Mouse (Mus musculus) testis, adult 2 months (tissue): ENCODE data around the gene Col23a1. TPM values are rescaled to one million over a fixed set of nuclear protein-coding genes. Genes with fewer than 3 reads are reported as not detected.

Source experiments
- H3K27ac ChIP-seq: fragments of 200-500 bp; 2 replicates; pipeline ENCODE4 v1.5.1; 2012; ENCODE audit warnings: low read depth, low read length; ENCODE audit not compliant: control insufficient read depth, insufficient read depth
- H3K27me3 ChIP-seq: fragments of 200-500 bp; 2 replicates; pipeline ENCODE4 v1.6.1; 2012; ENCODE audit warnings: mild to moderate bottlenecking, low read length, moderate library complexity; ENCODE audit not compliant: control insufficient read depth, insufficient read depth
- H3K36me3 ChIP-seq: fragments of 200-500 bp; 2 replicates; pipeline ENCODE4 v1.6.1; 2012; ENCODE audit warnings: mild to moderate bottlenecking, low read length; ENCODE audit not compliant: control insufficient read depth, insufficient read depth
- H3K4me1 ChIP-seq: fragments of 200-500 bp; 2 replicates; pipeline ENCODE4 v1.6.1; 2012; ENCODE audit warnings: low read length; ENCODE audit not compliant: control insufficient read depth, insufficient read depth
- H3K4me3 ChIP-seq: fragments of 200-500 bp; 2 replicates; pipeline ENCODE4 v1.5.1; 2012; ENCODE audit warnings: low read depth, mild to moderate bottlenecking, low read length, moderate library complexity, mixed read lengths; ENCODE audit not compliant: control insufficient read depth
- CTCF ChIP-seq: fragments of 200-500 bp; IDR thresholded peaks from 2 replicates; pipeline ENCODE4 v1.5.1; 2012; ENCODE audit warnings: low read depth, mild to moderate bottlenecking, inconsistent platforms, low read length, moderate library complexity; ENCODE audit not compliant: control insufficient read depth, insufficient read depth, insufficient replicate concordance
- POLR2A ChIP-seq: fragments of 200-500 bp; IDR thresholded peaks from 2 replicates; pipeline ENCODE4 v1.6.1; 2012; ENCODE audit warnings: low read depth, mild to moderate bottlenecking, inconsistent platforms, low read length, moderate library complexity; ENCODE audit not compliant: control insufficient read depth
- polyA plus RNA-seq: library from polyadenylated mRNA; depleted of rRNA; stranded (reverse); fragments of >200 nt; gene quantifications from 2 replicates; pipeline ENCODE4 v1.2.3, GENCODE M21; 2012

Col23a1 gene
- polyA plus RNA-seq, 1 experiment: 1.3 TPM

GRCm38 (mm10) chr11:51264352-51264751, 25.4 kb upstream of the Col23a1 start:
- Histone ChIP-seq H3K27me3 (no peaks in the 10 kb centered on the region), H3K27ac (peak overlapping the region; percentile 73), H3K36me3 (peaks cover 1% of the 10 kb centered on the region; the same call in 1 of the 2 replicates), H3K4me1 (peaks cover 4% of the 10 kb centered on the region), H3K4me3 (peak overlapping the region; percentile 91)
- TF ChIP-seq CTCF: no peak
- TF ChIP-seq POLR2A: no peak

GRCm38 (mm10) chr11:51265326-51265725, 24.4 kb upstream of the Col23a1 start:
- peak overlapping the region; percentile 68; the same call in 1 of the 2 replicates for H3K4me3 ChIP-seq
- H3K36me3 ChIP-seq: peaks cover 1% of the 10 kb centered on the region; the same call in 1 of the 2 replicates
- H3K27me3 ChIP-seq: no peaks in the 10 kb centered on the region
- peaks cover 4% of the 10 kb centered on the region for H3K4me1 ChIP-seq
- no peak for TF ChIP-seq POLR2A
- peak; percentile 11; the same call in 1 of the 2 replicates for TF ChIP-seq CTCF
- H3K27ac ChIP-seq: no peak overlapping the region

GRCm38 (mm10) chr11:51274418-51274817, 15.3 kb upstream of the Col23a1 start:
- TF ChIP-seq CTCF (no peak), POLR2A (no peak)
- Histone ChIP-seq H3K27me3 (no peaks in the 10 kb centered on the region), H3K27ac (no peak overlapping the region), H3K4me3 (no peak overlapping the region), H3K36me3 (no peaks in the 10 kb centered on the region; the same call in 1 of the 2 replicates), H3K4me1 (no peaks in the 10 kb centered on the region)

- Histone ChIP-seq H3K27me3 (no peaks in the 10 kb centered on the region), H3K36me3 (no peaks in the 10 kb centered on the region), H3K4me1 (peaks cover 8% of the 10 kb centered on the region), H3K4me3 (peak overlapping the region; percentile 85), H3K27ac (no peak overlapping the region)
- TF ChIP-seq CTCF (no peak), POLR2A (no peak)
Measured at GRCm38 (mm10) chr11:51290066-51290955, 591 bp downstream of the Col23a1 start.

GRCm38 (mm10) chr11:51293956-51294530, 4.3 kb downstream of the Col23a1 start:
- Histone ChIP-seq H3K27ac (no peak overlapping the region), H3K36me3 (no peaks in the 10 kb centered on the region), H3K4me1 (peaks cover 8% of the 10 kb centered on the region), H3K27me3 (no peaks in the 10 kb centered on the region), H3K4me3 (no peak overlapping the region)
- no peak for TF ChIP-seq POLR2A
- no peak for TF ChIP-seq CTCF

- no peak overlapping the region for H3K4me3 ChIP-seq
- no peak overlapping the region for H3K27ac ChIP-seq
- H3K36me3 ChIP-seq: no peaks in the 10 kb centered on the region
- no peaks in the 10 kb centered on the region for H3K4me1 ChIP-seq
- TF ChIP-seq CTCF: no peak
- TF ChIP-seq POLR2A: no peak
- no peaks in the 10 kb centered on the region for H3K27me3 ChIP-seq
Measured at GRCm38 (mm10) chr11:51295742-51296141, 6.0 kb downstream of the Col23a1 start.

GRCm38 (mm10) chr11:51298691-51299090, 9.0 kb downstream of the Col23a1 start:
- no peak for TF ChIP-seq POLR2A
- TF ChIP-seq CTCF: no peak
- Histone ChIP-seq H3K27ac (no peak overlapping the region), H3K27me3 (no peaks in the 10 kb centered on the region), H3K4me1 (no peaks in the 10 kb centered on the region), H3K4me3 (no peak overlapping the region), H3K36me3 (no peaks in the 10 kb centered on the region)

GRCm38 (mm10) chr11:51302396-51302795, 12.7 kb downstream of the Col23a1 start:
- TF ChIP-seq POLR2A (no peak), CTCF (no peak)
- H3K4me1 ChIP-seq: no peaks in the 10 kb centered on the region
- no peak overlapping the region for H3K27ac ChIP-seq
- no peaks in the 10 kb centered on the region for H3K36me3 ChIP-seq
- H3K27me3 ChIP-seq: no peaks in the 10 kb centered on the region
- H3K4me3 ChIP-seq: no peak overlapping the region
